Mouse (Mus musculus): ENCODE measurements around the gene Fes. TPM values are rescaled to one million over a fixed set of nuclear protein-coding genes. Genes with fewer than 3 reads are reported as not detected.

The Fes gene
- polyA plus RNA-seq, 1 experiment from 2014 or later = 3.7 TPM

DNA sequence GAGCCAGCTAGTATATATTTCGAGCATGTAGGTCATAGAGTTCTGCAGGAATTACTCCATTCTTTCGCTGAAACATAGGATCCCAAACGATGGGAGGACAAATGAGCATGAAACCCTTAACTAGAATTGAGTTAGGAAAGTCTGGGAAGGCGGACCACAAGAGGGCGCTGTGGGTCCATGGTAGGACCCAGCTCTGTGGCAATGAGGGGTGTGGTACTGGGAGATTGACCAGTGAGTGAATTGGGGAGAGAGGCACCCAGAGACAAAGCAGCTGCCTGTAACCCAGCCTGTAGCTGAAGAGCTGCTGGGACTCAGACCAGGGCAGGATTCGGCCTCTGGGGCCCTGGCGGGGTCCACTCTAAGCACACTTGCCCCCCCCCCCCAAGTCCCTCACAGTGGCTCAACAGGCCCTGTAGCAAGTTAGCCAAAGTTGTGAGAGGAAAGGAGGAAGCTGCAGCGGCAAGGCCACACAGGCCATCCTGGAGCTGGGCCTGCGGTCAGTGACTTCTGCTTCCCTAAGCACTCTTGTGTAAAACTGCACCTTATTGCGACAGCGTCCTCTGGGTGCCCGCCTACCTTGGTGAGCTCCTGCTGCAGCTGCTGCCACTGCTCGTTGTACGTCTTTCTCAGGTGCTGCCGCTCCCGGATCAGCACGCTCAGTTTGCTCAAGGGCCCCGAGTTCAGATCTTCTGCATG is 1.4 kb downstream of the Fes start:
- WGBS = 37% methylated on average over 18 of the region's 18 CpGs
- H3K4me3 ChIP-seq = no peak overlapping the region
- H3K4me2 ChIP-seq = peak overlapping the region; percentile 33; the same call in 1 of the 2 replicates
- H3K4me1 ChIP-seq (replicated peaks) = peaks cover 16% of the 10 kb centered on the region
- H3K27ac ChIP-seq (replicated peaks) = no peak overlapping the region
- H3K27me3 ChIP-seq = peaks cover 6% of the 10 kb centered on the region; the same call in 1 of the 2 replicates
- ATAC-seq (ENCODE audit: low FRiP score, low read depth) = peak; percentile 76
- H3K36me3 ChIP-seq = peaks cover under 1% of the 10 kb centered on the region
- no peak overlapping the region for H3K9ac ChIP-seq
- H3K9me3 ChIP-seq = no peaks in the 10 kb centered on the region

DNA sequence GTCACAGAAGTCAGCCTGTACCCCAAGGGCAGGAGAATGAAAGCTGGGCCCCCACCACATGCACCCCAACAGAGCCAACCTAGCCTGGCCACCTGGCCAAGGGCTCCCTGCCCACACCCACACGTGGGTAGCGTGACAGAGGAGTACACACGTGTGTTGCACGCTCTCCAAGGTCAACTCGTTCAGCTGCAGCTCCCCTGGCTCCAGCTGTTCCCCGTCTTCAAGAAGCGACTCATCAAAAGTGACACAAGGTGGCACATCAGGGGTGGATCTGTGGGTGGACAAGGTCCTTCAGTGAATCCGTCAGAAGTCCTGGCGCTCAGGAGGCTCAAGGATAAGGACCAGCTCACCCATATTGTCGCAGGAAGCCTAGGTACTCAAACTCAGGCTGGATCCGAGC is 4.8 kb downstream of the Fes start:
- no peak for ATAC-seq (ENCODE audit: low FRiP score, low read depth)
- Histone ChIP-seq H3K9ac (no peak overlapping the region), H3K27ac (replicated peaks) (no peak overlapping the region), H3K4me2 (no peak overlapping the region), H3K4me1 (replicated peaks) (peaks cover 13% of the 10 kb centered on the region), H3K27me3 (peaks cover 6% of the 10 kb centered on the region; the same call in 1 of the 2 replicates), H3K9me3 (no peaks in the 10 kb centered on the region), H3K36me3 (no peaks in the 10 kb centered on the region), H3K4me3 (no peak overlapping the region)
- 69% methylated on average over 11 of the region's 11 CpGs for WGBS

DNA sequence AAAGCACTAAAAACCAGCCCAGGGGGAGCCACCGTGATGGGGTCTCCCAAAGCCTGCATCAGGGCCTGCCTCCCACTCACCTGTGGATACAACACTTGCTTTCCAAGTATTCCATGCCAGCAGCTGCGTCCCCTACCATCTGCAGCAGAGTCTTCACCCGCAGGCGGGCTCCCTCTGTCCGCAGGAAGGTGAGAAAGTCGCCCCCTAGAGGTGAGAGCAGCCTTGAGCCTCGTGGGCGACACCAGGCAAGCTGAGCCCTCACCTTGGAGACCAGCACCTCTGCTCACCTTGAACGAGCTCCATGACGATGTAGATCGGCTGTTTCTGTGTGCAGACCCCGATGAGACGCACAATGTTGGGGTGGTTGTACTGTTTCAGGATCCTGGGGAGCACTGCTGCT is 8.2 kb downstream of the Fes start:
- WGBS = 63% methylated on average over 13 of the region's 13 CpGs
- Histone ChIP-seq H3K4me2 (no peak overlapping the region), H3K27ac (replicated peaks) (no peak overlapping the region), H3K9me3 (no peaks in the 10 kb centered on the region), H3K4me1 (replicated peaks) (0 out of 2 replicates have a peak, but pooled peaks cover 7% of the 10 kb centered on the region), H3K36me3 (no peaks in the 10 kb centered on the region), H3K9ac (no peak overlapping the region), H3K4me3 (no peak overlapping the region), H3K27me3 (no peaks in the 10 kb centered on the region)
- no peak for ATAC-seq (ENCODE audit: low FRiP score, low read depth)

DNA sequence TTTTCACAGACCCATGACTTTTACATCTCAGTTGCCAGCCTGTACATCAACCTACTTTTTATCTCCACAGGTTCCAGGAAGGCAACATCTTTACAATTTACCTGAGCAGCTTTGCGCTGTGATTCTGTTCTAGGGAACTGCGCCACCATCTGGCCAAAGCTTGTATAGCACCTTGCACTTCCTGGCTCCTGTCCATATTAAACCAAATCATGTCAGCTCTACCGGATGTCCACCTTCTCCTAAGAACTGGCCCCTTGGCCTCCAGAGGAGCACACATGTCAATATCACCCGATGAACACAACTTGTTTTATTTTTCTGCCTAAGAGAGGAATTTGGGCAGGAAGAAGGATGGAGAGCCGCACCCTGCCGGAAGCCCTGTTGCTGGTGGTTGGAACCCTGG is 10.3 kb downstream of the Fes start:
- WGBS = 39% methylated on average over 6 of the region's 6 CpGs
- Histone ChIP-seq H3K4me3 (no peak overlapping the region), H3K36me3 (no peaks in the 10 kb centered on the region), H3K27ac (replicated peaks) (no peak overlapping the region), H3K4me2 (no peak overlapping the region), H3K27me3 (no peaks in the 10 kb centered on the region), H3K9ac (no peak overlapping the region), H3K4me1 (replicated peaks) (0 out of 2 replicates have a peak, but pooled peaks cover 7% of the 10 kb centered on the region), H3K9me3 (no peaks in the 10 kb centered on the region)
- no peak for ATAC-seq (ENCODE audit: low FRiP score, low read depth)

DNA sequence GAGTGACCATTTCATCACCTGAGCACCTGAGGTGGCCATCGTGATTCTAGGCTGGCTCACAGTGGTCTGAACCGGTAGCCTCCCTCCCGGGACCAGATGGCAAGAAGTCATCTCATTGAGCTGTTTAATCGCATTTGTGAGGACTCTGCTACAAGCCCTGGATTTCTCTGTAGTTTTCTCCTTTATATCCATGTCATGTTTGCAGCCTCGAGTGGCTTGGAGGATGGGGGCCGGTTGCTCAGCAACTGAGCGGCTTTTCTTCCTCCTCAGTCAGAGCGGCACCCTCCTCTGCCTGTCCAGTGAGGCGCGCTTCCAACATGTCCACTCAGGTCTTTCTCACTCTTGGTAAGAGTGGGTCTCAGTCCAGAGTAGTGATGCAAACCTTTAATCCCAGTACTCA is 11.6 kb downstream of the Fes start:
- no peaks in the 10 kb centered on the region for H3K9me3 ChIP-seq
- WGBS = 51% methylated on average over 10 of the region's 10 CpGs
- H3K9ac ChIP-seq = no peak overlapping the region
- H3K4me1 ChIP-seq (replicated peaks) = 0 out of 2 replicates have a peak, but pooled peaks cover 7% of the 10 kb centered on the region
- no peak overlapping the region for H3K27ac ChIP-seq (replicated peaks)
- H3K4me3 ChIP-seq = no peak overlapping the region
- H3K36me3 ChIP-seq = no peaks in the 10 kb centered on the region
- H3K4me2 ChIP-seq = no peak overlapping the region
- ATAC-seq (ENCODE audit: low FRiP score, low read depth) = peak; percentile 31; the same call in 1 of the 2 replicates
- no peaks in the 10 kb centered on the region for H3K27me3 ChIP-seq

DNA sequence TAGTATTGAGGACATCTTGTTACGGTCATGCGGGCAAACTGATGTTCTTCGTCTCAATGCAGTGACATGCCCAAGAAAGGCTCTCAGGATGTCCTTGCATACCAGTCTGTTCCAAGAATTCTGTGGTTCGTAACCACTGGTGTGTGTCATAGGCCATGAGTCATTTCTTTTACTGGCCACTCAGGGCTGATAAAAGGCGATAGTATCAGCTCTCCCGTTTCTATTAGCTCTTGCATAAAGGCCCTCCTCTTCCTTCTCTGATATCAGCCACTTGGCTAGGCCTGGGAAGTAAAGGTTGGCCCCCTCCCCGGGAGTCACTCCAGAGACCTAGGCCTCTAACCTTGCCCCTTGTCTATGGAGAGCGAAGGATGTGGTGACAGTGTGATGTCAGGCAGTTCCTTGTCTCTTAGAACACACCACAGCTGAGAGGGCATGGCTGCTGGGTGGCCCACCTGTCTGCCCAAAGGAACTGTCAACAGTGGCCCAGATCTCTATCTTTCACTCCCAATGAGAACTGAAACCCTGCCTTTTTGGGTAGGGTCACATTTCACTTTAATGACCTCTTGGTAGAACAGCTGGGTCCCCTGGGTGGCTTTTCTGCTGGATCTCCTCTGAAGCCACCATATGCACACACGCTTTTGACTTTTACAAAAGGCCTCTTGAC is 12.2 kb downstream of the Fes start:
- Histone ChIP-seq H3K9ac (no peak overlapping the region), H3K36me3 (no peaks in the 10 kb centered on the region), H3K27ac (replicated peaks) (no peak overlapping the region), H3K4me1 (replicated peaks) (0 out of 2 replicates have a peak, but pooled peaks cover 7% of the 10 kb centered on the region), H3K27me3 (no peaks in the 10 kb centered on the region), H3K4me2 (no peak overlapping the region), H3K9me3 (no peaks in the 10 kb centered on the region), H3K4me3 (no peak overlapping the region)
- WGBS = 85% methylated on average over 9 of the region's 9 CpGs
- ATAC-seq (ENCODE audit: low FRiP score, low read depth) = no peak

DNA sequence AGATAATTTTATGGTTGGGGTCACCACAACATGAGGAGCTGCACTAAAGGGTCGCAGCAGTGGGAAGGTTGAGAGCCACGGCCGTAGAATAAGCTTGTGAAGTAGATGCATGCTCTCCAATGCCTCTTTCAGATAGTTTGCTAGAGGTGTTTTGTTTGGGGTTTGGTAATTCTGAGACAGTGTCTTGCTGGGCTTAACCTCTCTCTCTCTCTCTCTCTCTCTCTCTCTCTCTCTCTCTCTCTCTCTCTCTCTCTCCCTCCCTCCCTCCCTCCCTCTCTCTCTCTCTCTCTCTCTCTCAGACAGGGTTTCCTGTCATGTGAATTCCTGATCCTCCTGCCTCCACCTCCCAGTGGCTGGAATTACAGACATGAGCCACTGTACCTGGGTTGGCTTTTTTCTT is 13.0 kb downstream of the Fes start:
- no peaks in the 10 kb centered on the region for H3K27me3 ChIP-seq
- no peak for ATAC-seq (ENCODE audit: low FRiP score, low read depth)
- no peaks in the 10 kb centered on the region for H3K36me3 ChIP-seq
- H3K4me3 ChIP-seq = no peak overlapping the region
- H3K4me2 ChIP-seq = no peak overlapping the region
- WGBS = 85% methylated on average over 3 of the region's 3 CpGs
- H3K9me3 ChIP-seq = no peaks in the 10 kb centered on the region
- no peak overlapping the region for H3K27ac ChIP-seq (replicated peaks)
- peaks cover 12% of the 10 kb centered on the region for H3K4me1 ChIP-seq (replicated peaks)
- no peak overlapping the region for H3K9ac ChIP-seq

DNA sequence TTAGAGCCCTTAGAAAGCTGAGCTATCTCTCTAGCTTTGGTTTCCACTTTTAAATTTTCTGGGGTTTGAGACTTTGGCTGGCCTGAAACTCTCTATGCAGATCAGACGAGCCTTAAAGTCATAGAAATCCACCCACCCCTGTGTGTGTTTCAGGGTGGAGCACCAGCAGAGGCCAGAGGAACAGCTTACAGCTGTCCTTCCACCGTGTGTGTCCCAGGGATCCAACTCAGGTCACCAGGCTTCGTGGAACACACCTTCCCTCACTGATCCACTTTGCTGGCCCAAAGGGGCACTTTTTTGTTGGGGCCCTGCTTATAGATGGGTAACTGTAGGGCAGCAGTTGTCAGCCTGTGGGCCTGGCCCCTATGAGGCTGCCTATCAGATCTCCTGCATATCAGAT is 13.5 kb downstream of the Fes start:
- Histone ChIP-seq H3K9ac (no peak overlapping the region), H3K9me3 (no peaks in the 10 kb centered on the region), H3K36me3 (no peaks in the 10 kb centered on the region), H3K4me1 (replicated peaks) (peaks cover 17% of the 10 kb centered on the region), H3K4me3 (no peak overlapping the region), H3K27me3 (no peaks in the 10 kb centered on the region), H3K27ac (replicated peaks) (no peak overlapping the region), H3K4me2 (no peak overlapping the region)
- 57% methylated on average over 3 of the region's 3 CpGs for WGBS
- no peak for ATAC-seq (ENCODE audit: low FRiP score, low read depth)

DNA sequence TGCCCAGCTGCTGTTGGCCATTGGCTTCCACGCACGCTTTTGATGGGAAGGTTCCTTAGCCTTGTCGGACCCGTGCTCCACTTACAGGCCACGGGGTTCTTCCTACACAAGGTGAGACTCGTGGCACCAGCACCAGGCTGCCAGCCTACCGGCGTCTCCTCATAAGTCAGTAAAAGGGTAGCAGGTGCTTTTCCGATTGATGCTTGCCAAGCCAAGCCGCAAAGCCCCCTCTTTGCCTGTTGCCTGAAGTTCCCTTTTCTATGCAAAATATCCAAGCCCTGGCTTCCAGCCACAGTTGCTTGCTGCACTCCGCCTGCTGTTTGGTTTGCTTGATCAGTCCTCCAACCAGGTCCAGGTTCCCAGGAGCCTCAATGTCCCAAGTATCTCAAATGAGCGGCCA is 13.9 kb downstream of the Fes start:
- no peak overlapping the region for H3K9ac ChIP-seq
- 72% methylated on average over 12 of the region's 12 CpGs for WGBS
- no peak overlapping the region for H3K4me2 ChIP-seq
- peaks cover 21% of the 10 kb centered on the region for H3K4me1 ChIP-seq (replicated peaks)
- no peaks in the 10 kb centered on the region for H3K9me3 ChIP-seq
- H3K27ac ChIP-seq (replicated peaks) = no peak overlapping the region
- H3K27me3 ChIP-seq = no peaks in the 10 kb centered on the region
- ATAC-seq (ENCODE audit: low FRiP score, low read depth) = no peak
- no peaks in the 10 kb centered on the region for H3K36me3 ChIP-seq
- no peak overlapping the region for H3K4me3 ChIP-seq

DNA sequence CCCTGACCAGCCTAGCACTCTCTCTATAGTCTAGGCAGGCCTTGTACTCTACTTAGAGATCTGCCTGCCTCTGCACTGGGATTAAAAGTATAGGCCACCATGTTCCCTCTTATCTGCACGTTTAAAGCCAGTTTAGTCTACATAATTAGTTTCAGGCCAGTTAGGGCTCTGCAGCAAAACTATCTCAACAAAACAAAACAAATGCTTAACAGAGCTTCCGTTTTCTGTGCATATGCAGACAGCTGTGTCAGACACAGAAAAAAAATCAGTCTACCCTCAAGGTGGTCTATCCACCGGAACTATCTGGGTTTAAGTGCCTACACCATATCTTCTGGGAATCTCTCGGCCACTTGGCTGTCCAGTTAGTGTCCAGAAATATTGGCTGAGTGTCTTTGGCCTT is 14.4 kb downstream of the Fes start:
- no peaks in the 10 kb centered on the region for H3K9me3 ChIP-seq
- WGBS = 83% methylated on average over 4 of the region's 4 CpGs

DNA sequence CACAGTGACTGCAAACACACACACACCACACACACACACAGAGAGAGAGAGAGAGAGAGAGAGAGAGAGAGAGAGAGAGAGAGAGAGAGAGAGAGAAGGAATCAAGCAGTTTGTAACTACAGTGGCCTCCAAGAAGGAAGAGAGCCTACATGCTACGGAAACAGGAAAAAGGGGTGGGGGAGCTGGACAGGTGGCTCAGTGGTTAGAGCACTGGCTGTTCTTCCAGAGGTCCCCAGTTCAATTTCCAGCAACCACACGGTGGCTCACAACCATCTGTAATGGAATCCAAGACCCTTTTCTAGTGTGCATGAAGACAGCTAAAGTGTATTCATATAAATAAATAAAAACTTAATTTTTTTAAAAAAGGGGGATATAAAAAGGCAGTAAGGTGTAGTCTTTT is 15.1 kb downstream of the Fes start:
- ATAC-seq (ENCODE audit: low FRiP score, low read depth) = no peak
- Histone ChIP-seq H3K4me2 (no peak overlapping the region), H3K27ac (replicated peaks) (no peak overlapping the region), H3K36me3 (no peaks in the 10 kb centered on the region), H3K4me3 (no peak overlapping the region), H3K4me1 (replicated peaks) (peaks cover 21% of the 10 kb centered on the region), H3K27me3 (no peaks in the 10 kb centered on the region), H3K9ac (no peak overlapping the region), H3K9me3 (no peaks in the 10 kb centered on the region)
- WGBS = 62% methylated on average over 2 of the region's 2 CpGs

More for the DNA sequence above, 14.4 kb downstream of the Fes start:
- H3K27ac ChIP-seq (replicated peaks) = no peak overlapping the region
- no peak overlapping the region for H3K4me3 ChIP-seq
- no peaks in the 10 kb centered on the region for H3K27me3 ChIP-seq
- peaks cover 21% of the 10 kb centered on the region for H3K4me1 ChIP-seq (replicated peaks)
- no peaks in the 10 kb centered on the region for H3K36me3 ChIP-seq
- no peak overlapping the region for H3K4me2 ChIP-seq
- ATAC-seq (ENCODE audit: low FRiP score, low read depth) = no peak
- H3K9ac ChIP-seq = no peak overlapping the region

DNA sequence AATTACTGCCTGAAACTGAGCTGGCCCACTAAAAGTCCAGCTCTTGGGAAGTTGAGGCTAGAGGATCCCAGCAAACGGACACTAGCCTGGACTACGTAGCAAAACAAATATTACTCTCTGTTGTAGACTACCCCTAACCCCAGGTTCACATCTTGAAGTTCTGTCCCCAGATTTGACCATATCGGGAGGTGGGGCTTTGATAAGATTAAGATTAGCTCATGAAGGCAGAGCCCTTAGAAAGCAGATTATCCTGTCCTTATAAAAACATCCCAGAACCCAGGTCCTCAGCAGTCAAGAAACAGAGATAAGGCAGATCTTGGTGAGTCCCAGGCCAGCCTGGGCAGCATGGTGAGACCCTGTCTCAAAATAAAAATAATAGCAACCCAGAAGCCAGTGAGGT is 15.6 kb downstream of the Fes start:
- no peak for ATAC-seq (ENCODE audit: low FRiP score, low read depth)
- no peak overlapping the region for H3K4me3 ChIP-seq

More for the DNA sequence above, 15.6 kb downstream of the Fes start:
- H3K9ac ChIP-seq = no peak overlapping the region
- H3K27ac ChIP-seq (replicated peaks) = no peak overlapping the region
- H3K9me3 ChIP-seq = no peaks in the 10 kb centered on the region
- H3K4me2 ChIP-seq = no peak overlapping the region
- 93% methylated on average over 3 of the region's 3 CpGs for WGBS
- H3K4me1 ChIP-seq (replicated peaks) = peaks cover 21% of the 10 kb centered on the region
- no peaks in the 10 kb centered on the region for H3K27me3 ChIP-seq
- 0 out of 2 replicates have a peak, but pooled peaks cover 1% of the 10 kb centered on the region for H3K36me3 ChIP-seq

Data from hindbrain, embryonic 15.5 days (tissue).